Mouse (Mus musculus) MEL (cell line): ENCODE measurements at regions not wholly inside any gene's neighbourhood (a gene's known extent, or its start where the extent isn't known, plus 50 kb on each side); places are given as distances from the start of the nearest gene placed in this dataset.

Source experiments
- DNase-seq: peaks from one replicate; pipeline ENCODE4 v3.0.0; 2011; ENCODE audit warnings: low read depth, low spot score
- H3K27ac ChIP-seq: 2 replicates; pipeline ENCODE4 v1.5.1; 2012; ENCODE audit warnings: low read depth, mild to moderate bottlenecking, control low read depth, low read length, moderate library complexity; ENCODE audit not compliant: control insufficient read depth
- H3K27me3 ChIP-seq, 2 experiments: fragments of 150-350 bp in 1 of 2; sonication (generic) in 1 of 2; 2 replicates each; pipeline ENCODE4 v1.6.1; 2012; ENCODE audit warnings: low read length in 2 of 2, mild to moderate bottlenecking in 2 of 2, improper control_type of control experiment in 1 of 2, moderate library complexity in 1 of 2; ENCODE audit not compliant: insufficient read depth in 2 of 2, control insufficient read depth in 1 of 2
- H3K36me3 ChIP-seq, 2 experiments: 2 replicates each; pipeline ENCODE4 v1.6.1; 2012 to 2014; ENCODE audit warnings: low read length in 2 of 2, improper control_type of control experiment in 1 of 2, inconsistent platforms in 1 of 2, mild to moderate bottlenecking in 1 of 2; ENCODE audit not compliant: insufficient read depth in 2 of 2, control insufficient read depth in 1 of 2
- H3K4me1 ChIP-seq, 2 experiments: fragments of 150-350 bp in 1 of 2; sonication (generic) in 1 of 2; 2 replicates each; pipeline ENCODE4 v1.6.1; 2012; ENCODE audit warnings: low read length in 2 of 2, improper control_type of control experiment in 1 of 2, mild to moderate bottlenecking in 1 of 2; ENCODE audit not compliant: insufficient read depth in 2 of 2, control insufficient read depth in 1 of 2
- H3K4me3 ChIP-seq, 2 experiments: fragments of 150-350 bp in 1 of 2; sonication (generic) in 1 of 2; 2 replicates each; pipeline ENCODE4 v1.5.1; 2012; ENCODE audit warnings: low read depth in 2 of 2, low read length in 2 of 2, mild to moderate bottlenecking in 2 of 2, moderate library complexity in 2 of 2, control low read depth in 1 of 2, improper control_type of control experiment in 1 of 2; ENCODE audit not compliant: control insufficient read depth in 1 of 2, insufficient read depth in 1 of 2
- H3K79me2 ChIP-seq: 2 replicates; pipeline ENCODE4 v1.6.1; 2012; ENCODE audit warnings: mild to moderate bottlenecking, low read length, moderate library complexity; ENCODE audit not compliant: control insufficient read depth, poor library complexity, insufficient read depth
- H3K9ac ChIP-seq: 2 replicates; pipeline ENCODE4 v1.6.1; 2012; ENCODE audit warnings: low read depth, mild to moderate bottlenecking, control low read depth, low read length, moderate library complexity; ENCODE audit not compliant: control insufficient read depth, poor library complexity, severe bottlenecking
- H3K9me3 ChIP-seq: fragments of 150-350 bp; sonication (generic); replicated peaks from 2 replicates; pipeline ENCODE4 v1.6.1; 2012; ENCODE audit warnings: mild to moderate bottlenecking, low read length, improper control_type of control experiment, moderate library complexity; ENCODE audit not compliant: insufficient read depth
- CHD1 ChIP-seq: IDR thresholded peaks from 2 replicates; pipeline ENCODE4 v1.6.1; 2012; ENCODE audit warnings: low read depth, mild to moderate bottlenecking, inconsistent platforms, low read length, improper control_type of control experiment
- CHD2 ChIP-seq: IDR thresholded peaks from 2 replicates; pipeline ENCODE4 v1.6.1; 2011; ENCODE audit warnings: low read length, improper control_type of control experiment
- ELF1 ChIP-seq: IDR thresholded peaks from 2 replicates; pipeline ENCODE4 v1.6.1; 2014; ENCODE audit warnings: low read depth, mild to moderate bottlenecking, inconsistent platforms, low read length, improper control_type of control experiment, moderate library complexity
- EP300 ChIP-seq, 2 experiments: IDR thresholded peaks; 2 replicates each; pipeline ENCODE4 v1.6.1; 2011; ENCODE audit warnings: improper control_type of control experiment in 2 of 2, low read length in 2 of 2, low read depth in 1 of 2, mild to moderate bottlenecking in 1 of 2
- ETS1 ChIP-seq: IDR thresholded peaks from 2 replicates; pipeline ENCODE4 v1.6.1; 2012; ENCODE audit warnings: low read depth, mild to moderate bottlenecking, inconsistent platforms, low read length, improper control_type of control experiment, moderate library complexity
- HCFC1 ChIP-seq: IDR thresholded peaks from 2 replicates; pipeline ENCODE4 v1.6.1; 2012; ENCODE audit warnings: low read depth, mild to moderate bottlenecking, inconsistent platforms, low read length, improper control_type of control experiment, moderate library complexity
- KAT2A ChIP-seq: conservative IDR thresholded peaks from 2 replicates; pipeline ENCODE4 v1.6.1; 2012; ENCODE audit warnings: low read depth, low read length, improper control_type of control experiment, inconsistent platforms
- MAX ChIP-seq: IDR thresholded peaks from 2 replicates; pipeline ENCODE4 v1.6.1; 2011; ENCODE audit warnings: low read length, improper control_type of control experiment
- MAZ ChIP-seq: IDR thresholded peaks from 2 replicates; pipeline ENCODE4 v1.6.1; 2012; ENCODE audit warnings: low read depth, mild to moderate bottlenecking, inconsistent platforms, low read length, improper control_type of control experiment
- MEF2A ChIP-seq: IDR thresholded peaks from 2 replicates; pipeline ENCODE4 v1.6.1; 2014; ENCODE audit warnings: low read depth, mild to moderate bottlenecking, inconsistent platforms, low read length, improper control_type of control experiment; ENCODE audit not compliant: poor library complexity, insufficient replicate concordance, severe bottlenecking; ENCODE audit errors: extremely low read depth
- MYB ChIP-seq: IDR thresholded peaks from 2 replicates; pipeline ENCODE4 v1.6.1; 2011; ENCODE audit warnings: mild to moderate bottlenecking, low read depth, low read length, improper control_type of control experiment
- MYC ChIP-seq: IDR thresholded peaks from 2 replicates; pipeline ENCODE4 v1.6.1; 2011; ENCODE audit warnings: low read depth, mild to moderate bottlenecking, low read length, improper control_type of control experiment, moderate library complexity
- NELFE ChIP-seq: IDR thresholded peaks from 2 replicates; pipeline ENCODE4 v1.6.1; 2011; ENCODE audit warnings: low read depth, low read length, improper control_type of control experiment
- NRF1 ChIP-seq: IDR thresholded peaks from 2 replicates; pipeline ENCODE4 v1.6.1; 2014; ENCODE audit warnings: low read depth, mild to moderate bottlenecking, inconsistent platforms, low read length, improper control_type of control experiment, moderate library complexity; ENCODE audit not compliant: poor library complexity, insufficient read depth, severe bottlenecking
- POLR2A ChIP-seq, 2 experiments: IDR thresholded peaks; 2 replicates each; pipeline ENCODE4 v1.6.1; 2011 to 2012; ENCODE audit warnings: low read length in 2 of 2, mild to moderate bottlenecking in 2 of 2, control low read depth in 1 of 2, improper control_type of control experiment in 1 of 2, low read depth in 1 of 2, moderate library complexity in 1 of 2; ENCODE audit not compliant: control insufficient read depth in 1 of 2, insufficient read depth in 1 of 2, poor library complexity in 1 of 2
- POLR2AphosphoS2 ChIP-seq: IDR thresholded peaks from 2 replicates; pipeline ENCODE4 v1.6.1; 2011; ENCODE audit warnings: low read length, improper control_type of control experiment
- POLR2AphosphoS5 ChIP-seq: IDR thresholded peaks from 2 replicates; pipeline ENCODE4 v1.6.1; 2012; ENCODE audit warnings: low read depth, borderline replicate concordance, mild to moderate bottlenecking, inconsistent platforms, low read length, moderate library complexity, mixed read lengths
- SIN3A ChIP-seq: IDR thresholded peaks from 2 replicates; pipeline ENCODE4 v1.6.1; 2012; ENCODE audit warnings: low read length, improper control_type of control experiment, inconsistent platforms
- SMC3 ChIP-seq: IDR thresholded peaks from 2 replicates; pipeline ENCODE4 v1.6.1; 2011; ENCODE audit warnings: low read depth, low read length, improper control_type of control experiment
- TAL1 ChIP-seq: IDR thresholded peaks from 2 replicates; pipeline ENCODE4 v1.6.1; 2012; ENCODE audit warnings: mild to moderate bottlenecking, inconsistent platforms, low read length, moderate library complexity, mixed read lengths
- TCF12 ChIP-seq: IDR thresholded peaks from 2 replicates; pipeline ENCODE4 v1.6.1; 2014; ENCODE audit warnings: low read depth, mild to moderate bottlenecking, inconsistent platforms, low read length, improper control_type of control experiment, moderate library complexity
- UBTF ChIP-seq: IDR thresholded peaks from 2 replicates; pipeline ENCODE4 v1.6.1; 2012; ENCODE audit warnings: low read depth, mild to moderate bottlenecking, inconsistent platforms, low read length, improper control_type of control experiment, moderate library complexity, borderline replicate concordance; ENCODE audit not compliant: insufficient read depth
- USF1 ChIP-seq: IDR thresholded peaks from 2 replicates; pipeline ENCODE4 v1.6.1; 2014; ENCODE audit warnings: low read depth, mild to moderate bottlenecking, inconsistent platforms, low read length, improper control_type of control experiment, moderate library complexity
- ZKSCAN1 ChIP-seq: IDR thresholded peaks from 2 replicates; pipeline ENCODE4 v1.6.1; 2012; ENCODE audit warnings: low read depth, mild to moderate bottlenecking, inconsistent platforms, low read length, improper control_type of control experiment, moderate library complexity
- ZMIZ1 ChIP-seq: IDR thresholded peaks from 2 replicates; pipeline ENCODE4 v1.6.1; 2012; ENCODE audit warnings: low read depth, mild to moderate bottlenecking, inconsistent platforms, low read length, improper control_type of control experiment, moderate library complexity
- ZNF384 ChIP-seq: IDR thresholded peaks from 2 replicates; pipeline ENCODE4 v1.6.1; 2012; ENCODE audit warnings: low read depth, mild to moderate bottlenecking, inconsistent platforms, low read length, improper control_type of control experiment

DNA sequence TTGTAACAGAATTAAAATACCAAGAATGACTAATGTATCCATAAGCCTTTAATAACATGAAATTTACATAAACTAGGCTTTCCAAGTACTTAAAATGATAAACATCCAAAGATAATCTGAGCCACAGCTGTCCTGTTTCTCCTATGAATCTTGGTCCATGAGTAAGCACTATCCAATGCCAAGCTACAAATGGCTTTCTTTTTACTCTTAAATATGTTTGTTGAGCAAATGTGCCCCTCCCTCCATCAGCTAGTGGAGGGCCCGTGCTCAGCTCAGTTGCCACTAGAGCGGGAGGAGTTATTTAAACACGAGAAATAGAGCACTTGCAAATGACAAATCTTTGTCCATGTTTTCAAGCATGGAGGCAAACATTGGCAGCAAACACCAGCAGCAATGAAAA is 247.9 kb downstream of the Olfr1505 start:
- Histone ChIP-seq H3K27me3 (no peaks in the 10 kb centered on the region), H3K4me1 (no peaks in the 10 kb centered on the region), H3K9me3 (no peaks in the 10 kb centered on the region), H3K4me3 (no peak overlapping the region), H3K9ac (no peak overlapping the region), H3K27ac (no peak overlapping the region), H3K79me2 (no peaks in the 10 kb centered on the region), H3K36me3 (no peaks in the 10 kb centered on the region)
- DNase-seq: no peak
- no peak for TF ChIP-seq CHD1
- TF ChIP-seq POLR2AphosphoS2: no peak
- no peak for TF ChIP-seq CHD2
- no peak for TF ChIP-seq EP300 (IDR thresholded peaks at IDR 0.05; ENCODE audit: low read depth in 1 of 2, low read length in 2 of 2)
- TF ChIP-seq ZNF384: no peak
- TF ChIP-seq KAT2A: no peak
- TF ChIP-seq MEF2A: no peak
- no peak for TF ChIP-seq NELFE
- no peak for TF ChIP-seq TCF12
- no peak for TF ChIP-seq SIN3A
- TF ChIP-seq ZKSCAN1: no peak
- TF ChIP-seq MYB: no peak

DNA sequence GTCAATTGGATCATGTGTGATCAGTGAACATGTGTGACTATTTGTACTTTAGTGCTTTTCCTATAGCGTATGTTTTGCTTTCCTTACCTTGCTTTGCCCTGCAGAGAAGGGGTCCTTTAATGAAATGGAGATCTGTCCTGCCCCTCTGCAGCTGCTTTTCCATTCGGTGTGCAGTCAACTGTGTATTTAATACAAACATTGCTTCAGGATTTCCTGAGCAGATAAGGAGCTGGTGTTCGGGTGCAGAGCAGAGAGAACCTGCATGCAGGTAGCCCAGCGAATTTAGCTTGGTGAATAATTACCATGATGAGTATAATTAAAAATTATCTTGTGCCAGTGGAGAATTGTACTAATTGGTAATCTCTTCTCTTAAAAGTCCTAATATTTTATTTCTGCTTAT is 249.4 kb downstream of the Olfr1505 start:
- Histone ChIP-seq H3K36me3 (no peaks in the 10 kb centered on the region), H3K9ac (no peak overlapping the region), H3K4me3 (no peak overlapping the region), H3K79me2 (no peaks in the 10 kb centered on the region), H3K9me3 (no peaks in the 10 kb centered on the region), H3K27ac (no peak overlapping the region), H3K4me1 (no peaks in the 10 kb centered on the region), H3K27me3 (no peaks in the 10 kb centered on the region)
- DNase-seq: no peak
- TF ChIP-seq ZKSCAN1 (no peak), MEF2A (no peak), TAL1 (no peak), UBTF (no peak), USF1 (no peak), HCFC1 (no peak), POLR2A (IDR thresholded peaks at IDR 0.05; ENCODE audit: control insufficient read depth in 1 of 2, insufficient read depth in 1 of 2, low read depth in 1 of 2, low read length in 2 of 2, poor library complexity in 1 of 2) (no peak), KAT2A (no peak), POLR2AphosphoS5 (no peak), SMC3 (no peak), NRF1 (no peak), MAX (no peak), CHD2 (no peak), ETS1 (no peak), ZMIZ1 (no peak), MAZ (no peak), MYC (no peak), ELF1 (no peak), CHD1 (no peak)
